Mouse (Mus musculus) ES-Bruce4 (cell line): ENCODE measurements around the gene Zfp386. TPM values are rescaled to one million over a fixed set of nuclear protein-coding genes. Genes with fewer than 3 reads are reported as not detected.

ENCODE experiments used
- H3K27ac ChIP-seq: 2 replicates; pipeline ENCODE4 v1.5.1; 2012; ENCODE audit warnings: low read length, inconsistent platforms; ENCODE audit not compliant: insufficient read depth
- H3K27me3 ChIP-seq: 2 replicates; pipeline ENCODE4 v1.6.1; 2012; ENCODE audit warnings: mild to moderate bottlenecking, low read length, inconsistent platforms; ENCODE audit not compliant: control insufficient read depth, poor library complexity, insufficient read depth, severe bottlenecking
- H3K36me3 ChIP-seq: 2 replicates; pipeline ENCODE4 v1.6.1; 2012; ENCODE audit warnings: inconsistent platforms, mild to moderate bottlenecking, low read length, moderate library complexity; ENCODE audit not compliant: control insufficient read depth, poor library complexity, insufficient read depth, severe bottlenecking
- H3K4me1 ChIP-seq: one replicate; pipeline ENCODE4 v1.8.1; 2011; ENCODE audit warnings: low read length; ENCODE audit not compliant: control insufficient read depth, insufficient read depth
- H3K4me3 ChIP-seq: 2 replicates; pipeline ENCODE4 v1.5.1; 2011; ENCODE audit warnings: low read depth, mild to moderate bottlenecking, low read length
- H3K9ac ChIP-seq: 2 replicates; pipeline ENCODE4 v1.6.1; 2012; ENCODE audit warnings: low read depth, mild to moderate bottlenecking, inconsistent platforms; ENCODE audit not compliant: poor library complexity, severe bottlenecking
- H3K9me3 ChIP-seq: replicated peaks from 2 replicates; pipeline ENCODE4 v1.6.1; 2012; ENCODE audit warnings: mild to moderate bottlenecking, low read length, inconsistent platforms; ENCODE audit not compliant: control insufficient read depth, poor library complexity, insufficient read depth, severe bottlenecking
- CTCF ChIP-seq: IDR thresholded peaks from one replicate; pipeline ENCODE4 v1.8.1; 2011; ENCODE audit warnings: low read depth, low read length
- EP300 ChIP-seq: IDR thresholded peaks from 2 replicates; pipeline ENCODE4 v1.6.1; 2011; ENCODE audit warnings: low read depth, low read length; ENCODE audit not compliant: insufficient read depth
- POLR2A ChIP-seq: IDR thresholded peaks from one replicate; pipeline ENCODE4 v1.8.1; 2011; ENCODE audit warnings: low read length; ENCODE audit not compliant: insufficient read depth
- polyA plus RNA-seq: library from polyadenylated mRNA; stranded (reverse); fragments of >200 nt; gene quantifications from 2 replicates; pipeline ENCODE4 v1.2.4, GENCODE M21; 2011; ENCODE audit warnings: low read depth; ENCODE audit not compliant: missing spikeins, insufficient read depth, insufficient read length

The Zfp386 gene
- polyA plus RNA-seq, 1 experiment, result 17.3 TPM

DNA sequence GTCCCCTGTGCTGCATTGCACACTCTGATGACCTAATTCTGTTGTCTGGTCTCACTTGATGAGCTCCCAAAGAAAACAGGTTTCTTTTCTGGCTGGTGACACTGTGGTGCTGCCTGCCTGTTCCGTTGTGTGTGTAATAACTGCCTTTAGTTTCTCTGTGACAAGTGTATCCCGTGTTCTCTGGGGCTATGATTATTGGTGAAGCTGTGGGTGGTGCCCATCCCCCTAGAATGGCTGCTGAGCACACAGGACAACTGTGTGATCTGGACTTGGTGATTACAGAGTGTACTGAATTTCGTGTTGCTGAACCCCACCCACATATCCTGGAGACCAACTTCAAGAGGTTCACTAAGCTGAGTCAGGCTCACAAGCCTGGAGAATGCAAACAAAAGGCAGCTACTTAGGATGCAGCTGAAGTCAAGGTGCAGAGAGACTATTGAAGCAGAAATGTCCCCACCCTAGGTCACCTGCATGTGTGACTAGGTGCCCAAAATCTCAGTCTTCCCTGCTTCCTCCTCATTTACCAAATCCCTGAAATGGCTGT is 48.9 kb downstream of the Zfp386 start:
- Histone ChIP-seq H3K36me3 (no peaks in the 10 kb centered on the region), H3K9ac (no peak overlapping the region), H3K27ac (no peak overlapping the region), H3K4me1 (no peaks in the 10 kb centered on the region), H3K4me3 (no peak overlapping the region), H3K27me3 (peaks cover 1% of the 10 kb centered on the region; the same call in 1 of the 2 replicates), H3K9me3 (no peaks in the 10 kb centered on the region)
- no peak for TF ChIP-seq CTCF
- TF ChIP-seq EP300, result no peak
- TF ChIP-seq POLR2A, result no peak

DNA sequence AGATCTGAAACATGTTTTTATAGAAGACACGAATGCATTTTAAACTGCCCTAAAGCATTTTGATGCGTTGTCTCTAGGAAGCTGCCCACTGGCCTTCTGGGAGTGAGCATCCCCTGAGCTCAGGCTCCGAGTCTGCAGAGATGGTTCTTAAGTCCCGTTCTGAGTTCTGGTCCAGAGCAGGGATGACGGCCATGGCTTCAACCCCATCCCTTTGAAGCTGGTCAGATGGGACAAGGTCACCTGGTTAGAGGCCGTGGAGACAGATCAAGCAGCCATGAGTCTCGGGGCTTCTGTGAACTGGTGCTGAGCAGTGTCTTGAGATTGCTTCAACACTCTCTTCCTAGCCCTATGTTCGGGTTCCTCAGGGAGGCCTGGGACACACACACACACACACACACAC is 49.6 kb downstream of the Zfp386 start:
- no peaks in the 10 kb centered on the region for H3K36me3 ChIP-seq

DNA sequence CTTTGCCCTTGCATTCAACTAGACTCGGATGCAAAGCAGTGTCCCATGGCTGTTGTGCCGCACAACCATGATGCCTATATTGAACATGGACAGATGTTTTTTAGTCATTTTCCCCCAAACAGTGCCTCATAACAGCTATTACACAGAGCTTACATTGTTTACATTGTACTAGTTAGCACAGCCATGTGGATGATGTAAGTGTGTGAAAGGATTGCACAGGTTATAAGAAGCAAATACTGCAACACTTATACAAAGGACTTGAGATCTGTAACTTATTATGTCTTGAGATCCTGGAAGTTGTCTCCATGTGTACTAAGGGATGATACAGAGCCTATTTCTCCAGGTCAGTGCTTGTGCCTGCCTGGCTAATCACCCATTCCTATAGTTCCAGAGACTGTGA is 54.4 kb downstream of the Zfp386 start:
- Histone ChIP-seq H3K4me1 (no peaks in the 10 kb centered on the region), H3K9me3 (no peaks in the 10 kb centered on the region), H3K27me3 (peaks cover under 1% of the 10 kb centered on the region; the same call in 1 of the 2 replicates), H3K36me3 (no peaks in the 10 kb centered on the region), H3K4me3 (no peak overlapping the region), H3K27ac (no peak overlapping the region), H3K9ac (no peak overlapping the region)
- no peak for TF ChIP-seq EP300
- no peak for TF ChIP-seq CTCF
- no peak for TF ChIP-seq POLR2A

More for the DNA sequence above, 49.6 kb downstream of the Zfp386 start:
- Histone ChIP-seq H3K4me1 (no peaks in the 10 kb centered on the region), H3K27me3 (peaks cover 1% of the 10 kb centered on the region; the same call in 1 of the 2 replicates), H3K9me3 (no peaks in the 10 kb centered on the region), H3K27ac (no peak overlapping the region), H3K9ac (no peak overlapping the region), H3K4me3 (no peak overlapping the region)
- TF ChIP-seq CTCF (no peak), EP300 (no peak)

DNA sequence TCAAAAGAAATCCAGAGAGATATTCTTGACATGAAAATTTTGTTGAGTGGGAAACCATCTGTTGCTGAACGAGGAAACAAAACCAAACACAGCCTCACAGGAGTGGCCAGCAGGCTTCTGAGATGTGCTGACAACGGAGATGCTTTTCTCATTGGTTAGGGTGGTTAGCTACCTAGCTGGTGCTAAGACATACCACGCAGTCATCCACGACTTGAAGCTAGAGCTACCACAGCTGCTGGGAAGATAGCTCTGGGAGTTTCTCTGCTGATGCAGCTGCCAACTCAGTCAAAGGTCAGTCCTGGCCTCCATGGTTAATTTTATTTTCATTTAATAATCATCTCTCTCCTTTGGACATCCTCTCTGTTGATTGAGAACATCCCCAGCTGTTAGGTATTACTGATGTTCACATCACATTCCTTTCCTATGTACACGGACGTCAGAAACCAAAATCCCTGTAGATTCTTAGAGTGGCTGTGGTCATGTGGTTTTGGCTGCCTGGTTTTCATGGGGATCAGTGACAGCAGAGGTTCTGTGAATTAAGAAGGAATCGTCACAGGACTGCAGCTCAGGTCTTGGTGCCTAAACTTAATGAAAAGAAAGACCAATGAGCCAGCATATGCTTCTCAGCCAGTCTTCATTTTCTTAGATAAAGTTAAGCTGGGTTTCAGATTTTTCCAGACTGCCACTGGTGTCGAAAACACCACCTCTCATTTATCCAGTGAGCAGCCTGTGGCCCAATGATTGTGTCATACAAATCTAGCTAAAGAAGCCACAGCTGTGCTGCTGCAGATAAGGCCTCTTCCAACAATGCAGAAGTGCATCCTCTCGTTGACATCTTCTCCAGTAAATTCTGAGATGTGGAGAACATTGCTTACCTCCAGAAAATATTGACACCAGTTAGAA is 62.2 kb downstream of the Zfp386 start:
- H3K4me3 ChIP-seq, result no peak overlapping the region
- TF ChIP-seq EP300 (no peak), POLR2A (no peak), CTCF (no peak)
- no peaks in the 10 kb centered on the region for H3K36me3 ChIP-seq
- H3K4me1 ChIP-seq, result no peaks in the 10 kb centered on the region
- H3K27me3 ChIP-seq, result no peaks in the 10 kb centered on the region
- H3K27ac ChIP-seq, result no peak overlapping the region
- no peaks in the 10 kb centered on the region for H3K9me3 ChIP-seq
- H3K9ac ChIP-seq, result no peak overlapping the region

DNA sequence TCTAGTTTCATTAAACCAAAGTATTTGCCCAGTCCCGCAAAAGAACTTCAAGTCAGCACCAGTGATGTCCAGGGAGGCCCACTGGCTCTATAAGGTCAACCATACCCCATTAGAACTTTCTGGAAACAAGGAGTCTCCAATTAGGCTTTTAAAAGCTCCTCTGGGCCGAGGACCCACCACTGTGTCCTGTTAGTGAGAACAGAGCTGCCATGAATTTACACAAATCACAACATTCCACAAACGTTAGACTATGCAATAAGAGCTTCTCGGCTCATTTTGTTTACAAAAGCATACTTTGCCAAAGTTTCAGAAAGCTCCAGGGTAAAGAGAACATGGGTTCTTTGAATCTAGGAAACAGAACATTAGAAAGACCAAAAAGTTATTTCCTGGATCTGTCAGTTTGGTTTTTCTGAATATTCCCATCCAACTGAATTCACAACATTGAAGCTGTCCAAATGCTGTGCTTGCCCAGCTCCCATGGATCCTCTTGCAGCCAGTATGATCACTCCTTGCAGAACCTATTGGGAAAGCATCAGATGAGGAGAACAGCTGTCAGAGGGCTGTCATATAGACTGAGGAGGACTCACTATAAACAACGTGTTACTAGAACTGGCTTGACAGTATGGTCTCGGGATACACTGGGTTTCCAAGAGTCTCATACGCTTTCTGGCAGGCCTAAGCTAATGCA is 63.6 kb downstream of the Zfp386 start:
- TF ChIP-seq EP300 (no peak), POLR2A (no peak), CTCF (no peak)
- no peaks in the 10 kb centered on the region for H3K27me3 ChIP-seq
- H3K9me3 ChIP-seq, result no peaks in the 10 kb centered on the region
- no peak overlapping the region for H3K27ac ChIP-seq
- H3K9ac ChIP-seq, result no peak overlapping the region
- H3K4me3 ChIP-seq, result no peak overlapping the region
- H3K4me1 ChIP-seq, result no peaks in the 10 kb centered on the region
- H3K36me3 ChIP-seq, result no peaks in the 10 kb centered on the region

Other genes starting within 250 kb of the Zfp386 start
- not detected in 2 replicates for gene Vipr2, start 30.0 kb downstream of the Zfp386 start, polyA plus RNA-seq
- 4.0 and 9.1 TPM in 2 replicates for gene Wdr60, start 215.3 kb downstream of the Zfp386 start, polyA plus RNA-seq
- gene Gm11027, start 227.7 kb downstream of the Zfp386 start, polyA plus RNA-seq, result not detected in 2 replicates
- 47.9 and 68.9 TPM in 2 replicates for gene Esyt2, start 233.5 kb downstream of the Zfp386 start, polyA plus RNA-seq